Mouse (Mus musculus) thymus, postnatal 4 days (tissue): ENCODE measurements around the gene Spen.
"Not testable (repeated sequence)": the region's sequence is repeated elsewhere in the genome, so short reads cannot be mapped to it uniquely, and the experiment has no call there.

Source experiments
- DNase-seq: peaks from one replicate; pipeline ENCODE4 v3.0.0; 2021

The Spen gene

DNA sequence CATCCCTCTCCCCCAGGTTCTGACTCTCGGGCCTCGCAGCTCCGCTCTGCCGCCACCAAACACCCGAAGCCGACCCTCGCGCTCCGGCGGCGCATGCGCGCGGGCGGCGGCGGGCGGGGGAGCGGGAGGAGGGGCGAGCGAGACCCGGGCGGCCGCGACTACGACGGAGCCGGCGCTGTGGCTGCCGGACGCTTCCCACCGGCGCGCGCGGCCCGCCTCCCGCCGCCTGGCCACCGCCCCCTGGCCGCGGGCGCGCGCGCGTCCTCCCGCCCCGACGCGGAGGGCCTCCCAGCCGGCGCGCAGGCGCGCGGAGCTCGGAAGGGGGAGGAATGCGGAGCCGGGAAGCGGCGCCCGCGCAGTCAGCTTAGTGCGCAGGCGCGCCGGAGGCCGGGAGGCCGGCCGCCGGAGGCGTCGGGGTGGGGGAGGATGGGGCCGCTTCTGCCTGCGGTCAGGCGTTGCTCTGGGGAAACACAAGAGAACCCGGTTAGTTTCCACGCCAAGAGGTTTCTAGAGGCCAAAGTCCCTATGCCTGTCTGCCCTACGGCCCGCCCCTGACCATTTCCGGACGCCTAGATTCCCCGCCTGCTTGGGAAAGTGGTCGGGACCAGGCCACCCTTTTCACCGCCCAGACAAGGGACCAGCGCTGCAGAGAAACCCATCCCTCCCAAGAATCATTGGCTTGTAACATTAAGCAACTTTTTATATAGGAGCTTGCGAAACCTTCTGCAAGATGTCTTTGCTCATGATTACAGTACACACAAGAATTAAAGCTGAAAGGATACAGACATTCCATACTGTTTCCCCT is at the start of gene Spen:
Gene Spen, minus strand, starts transcription at position 190 of the 805 bp plus-strand sequence.
- peak; percentile 94 for DNase-seq

DNA sequence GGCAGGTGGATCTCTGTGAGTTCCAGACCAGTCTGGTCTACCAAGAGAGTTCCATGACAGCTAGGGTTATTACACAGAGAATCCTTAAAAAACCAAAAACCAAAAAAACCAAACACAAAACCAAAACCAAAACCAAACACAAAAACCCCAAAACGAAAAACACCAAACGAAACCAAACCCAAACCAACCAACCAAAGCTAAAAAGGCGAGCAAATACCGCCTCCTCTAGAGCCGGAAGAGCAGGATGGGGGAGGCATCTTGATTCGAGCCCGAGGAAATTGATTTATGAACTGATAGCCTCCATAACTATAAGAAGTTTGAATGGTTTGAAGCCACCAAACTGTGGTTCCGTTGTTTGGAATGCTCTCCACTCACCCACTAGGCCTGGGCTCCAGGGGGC is 45.5 kb upstream of the Spen start:
- DNase-seq, result no peak

DNA sequence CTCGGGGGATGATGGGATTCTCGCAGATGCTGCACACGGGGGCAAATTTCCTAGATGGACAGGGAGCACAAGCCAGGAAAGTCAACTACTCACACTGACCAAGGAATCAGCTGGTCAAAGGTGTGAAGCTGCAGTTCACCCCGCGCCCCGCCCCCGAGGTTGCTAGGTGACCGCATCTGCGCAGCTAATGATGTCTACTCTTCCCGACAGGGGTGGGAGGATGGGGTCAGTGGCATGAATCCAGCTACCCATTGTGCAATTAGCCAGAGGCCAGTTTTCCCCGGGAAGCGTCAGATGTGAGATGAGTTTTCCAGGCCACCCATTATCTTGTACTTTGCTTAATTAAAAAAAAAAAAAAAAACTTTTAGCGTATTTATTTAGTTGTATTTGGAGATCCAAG is 42.7 kb upstream of the Spen start:
- no peak for DNase-seq

GRCm38 (mm10) chr4:141578833-141579232 is 40.4 kb upstream of the Spen start:
- DNase-seq, result no peak

DNA sequence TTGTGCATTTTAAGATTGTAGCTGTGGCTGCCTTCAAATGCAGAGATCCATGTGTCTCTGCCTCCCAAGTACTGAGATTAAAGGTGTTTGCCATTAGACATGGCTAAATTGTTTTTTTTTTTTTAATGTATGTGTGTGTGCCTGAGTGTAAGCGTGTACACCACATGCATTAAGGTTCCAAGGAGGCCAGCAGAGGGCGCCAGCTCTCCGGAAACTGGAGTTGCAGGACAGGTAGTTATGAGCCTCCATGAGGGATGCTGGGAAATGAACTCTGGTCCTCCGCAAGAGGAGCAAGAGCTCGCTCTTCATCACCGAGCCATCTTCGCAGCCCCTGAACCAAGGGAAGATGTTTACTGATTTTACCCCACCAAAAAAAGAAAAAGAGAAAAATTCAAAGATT is 38.5 kb upstream of the Spen start:
- DNase-seq, result peak; percentile 45

DNA sequence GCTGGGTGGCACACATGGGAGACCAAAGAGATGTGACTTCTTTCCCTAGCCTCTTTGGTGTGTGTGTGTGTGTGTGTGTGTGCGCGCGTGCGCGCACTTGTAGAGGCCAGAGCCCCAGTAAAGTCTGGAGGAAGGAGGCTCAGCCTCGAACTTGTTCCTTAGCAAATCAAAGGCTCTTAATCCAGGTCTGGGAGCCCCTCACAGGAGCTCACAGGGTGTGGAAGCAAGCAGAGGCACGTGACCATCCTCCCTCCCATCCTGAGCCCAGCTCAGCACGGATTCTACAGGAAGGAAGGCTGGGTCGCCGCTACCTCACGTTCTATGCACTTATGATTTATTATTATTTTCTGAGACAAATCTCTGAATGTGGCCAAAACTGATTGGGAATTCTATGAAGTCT is 38.0 kb upstream of the Spen start:
- no peak for DNase-seq

DNA sequence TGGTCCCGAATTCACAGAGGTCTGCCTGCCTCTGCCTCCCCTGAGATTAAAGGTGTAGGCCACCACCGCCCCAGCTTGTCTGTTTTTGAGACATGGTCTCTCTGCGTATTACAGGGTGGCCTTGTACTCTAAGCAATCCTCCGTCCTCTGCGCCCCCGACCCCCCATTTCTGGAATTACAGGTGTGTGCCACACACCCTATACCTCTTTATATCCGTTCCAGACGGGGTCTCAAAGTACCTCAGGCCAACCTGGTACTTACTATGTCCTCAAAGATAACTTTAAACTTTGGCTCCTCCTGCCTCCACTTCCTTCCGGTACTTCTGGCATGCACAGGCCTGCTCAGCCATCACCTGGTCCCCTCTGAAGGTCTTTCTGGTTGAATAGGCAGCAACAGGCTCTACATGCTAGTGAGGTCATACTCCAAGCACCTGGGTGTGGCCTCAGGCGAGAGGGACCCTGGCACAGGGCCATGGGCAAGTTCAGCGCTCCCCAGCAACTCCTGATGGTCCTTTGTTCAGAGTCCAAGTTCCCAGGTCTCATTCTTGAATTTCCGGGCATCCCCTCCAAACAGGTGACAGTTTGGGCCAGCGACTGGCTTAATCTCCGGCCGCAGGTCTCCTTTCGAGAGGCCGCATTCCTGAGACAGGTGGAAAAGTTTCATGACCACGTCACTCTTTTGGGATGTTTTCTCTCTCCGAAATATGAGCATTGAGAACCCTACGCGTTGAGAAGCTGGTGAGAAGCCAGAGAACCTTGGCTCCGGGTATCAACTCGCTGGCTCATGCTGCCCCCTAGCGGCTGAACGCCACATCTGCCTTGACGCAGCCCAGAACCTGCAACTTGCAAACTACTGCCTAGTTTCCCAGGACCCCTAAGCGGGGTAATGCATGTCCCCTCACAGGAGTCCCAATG is 36.6 kb upstream of the Spen start:
- DNase-seq, result peak; percentile 95

DNA sequence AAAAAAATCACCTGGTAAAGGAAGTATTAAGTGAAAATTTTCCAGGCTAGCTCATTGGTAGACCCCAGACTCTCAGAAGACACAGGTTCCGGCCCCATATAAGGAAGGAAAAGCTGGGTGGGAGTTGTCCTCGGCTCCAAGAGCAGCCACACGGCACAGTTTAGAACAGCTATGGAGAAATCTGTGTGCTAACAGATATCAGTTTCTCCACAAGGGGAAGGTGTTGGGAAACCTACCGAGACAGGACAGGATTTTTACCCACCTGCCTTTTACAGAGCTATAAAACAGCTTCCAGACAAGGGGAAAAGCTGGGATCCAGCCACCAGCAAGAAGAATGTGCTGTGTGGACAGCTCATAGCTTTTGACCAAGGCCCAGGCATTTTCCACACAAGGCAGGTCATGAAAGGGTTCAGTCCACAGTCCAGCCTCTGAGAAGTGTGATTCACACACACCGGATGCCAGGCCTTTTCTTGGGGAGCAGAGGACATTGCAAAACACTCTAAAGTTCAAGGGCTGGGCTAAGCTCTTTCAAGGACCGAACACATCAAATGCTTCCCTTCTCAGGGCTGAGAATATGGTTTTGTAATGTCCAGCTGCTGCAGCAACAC is 35.1 kb upstream of the Spen start:
- no peak for DNase-seq

DNA sequence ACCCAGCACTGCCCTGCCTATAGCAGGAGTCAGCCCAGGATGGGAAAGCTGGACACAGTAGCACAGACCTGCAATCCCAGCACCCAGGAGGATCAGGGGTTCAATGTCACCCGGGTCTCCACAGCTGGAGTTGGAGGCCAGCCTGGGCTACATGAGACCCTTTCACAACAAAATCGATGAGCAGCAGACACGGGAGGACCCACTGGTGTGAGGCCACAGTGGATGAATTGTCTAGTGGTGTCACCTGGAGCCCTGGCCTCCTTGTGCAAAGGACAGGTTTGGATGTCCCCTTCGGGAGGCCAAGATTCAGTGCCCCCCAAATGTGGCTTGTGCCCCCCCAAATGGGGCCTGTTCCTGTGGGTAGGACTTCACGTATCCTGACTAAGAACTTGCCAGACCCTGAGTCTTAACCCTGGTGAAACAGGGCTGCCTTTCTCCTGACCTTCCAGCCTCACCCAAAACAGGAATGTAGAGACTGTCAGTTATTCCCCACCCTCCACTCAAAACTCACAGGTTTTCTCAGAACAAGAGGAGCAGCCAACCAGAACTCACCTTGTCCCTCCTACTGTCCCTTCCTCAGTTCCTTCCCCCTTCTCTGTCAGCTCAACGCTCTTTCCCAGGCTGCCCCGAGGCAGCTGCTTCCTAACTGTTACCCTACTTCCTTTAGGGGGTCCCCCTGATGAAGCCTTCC is 34.4 kb upstream of the Spen start:
- DNase-seq, result no peak

DNA sequence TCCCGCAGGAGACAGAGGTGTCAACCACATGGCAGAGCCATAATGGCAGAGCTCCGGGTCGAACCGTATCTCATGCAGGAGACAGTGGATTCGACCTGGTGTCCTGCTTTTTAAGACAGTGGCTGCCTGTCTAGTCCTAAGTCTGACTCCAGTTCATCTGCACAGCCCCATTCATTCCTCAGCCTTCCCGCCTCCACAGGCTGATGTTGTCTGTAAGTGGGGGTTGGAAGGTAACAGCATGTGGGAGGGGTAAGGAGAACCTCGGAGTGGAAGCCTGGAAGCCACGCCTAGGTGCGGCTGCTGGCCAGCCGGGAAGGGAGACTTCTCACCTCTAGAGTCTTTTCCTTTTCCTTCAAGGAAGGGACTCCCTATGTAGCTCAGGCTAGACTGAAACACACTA is 33.5 kb upstream of the Spen start:
- DNase-seq, result no peak

DNA sequence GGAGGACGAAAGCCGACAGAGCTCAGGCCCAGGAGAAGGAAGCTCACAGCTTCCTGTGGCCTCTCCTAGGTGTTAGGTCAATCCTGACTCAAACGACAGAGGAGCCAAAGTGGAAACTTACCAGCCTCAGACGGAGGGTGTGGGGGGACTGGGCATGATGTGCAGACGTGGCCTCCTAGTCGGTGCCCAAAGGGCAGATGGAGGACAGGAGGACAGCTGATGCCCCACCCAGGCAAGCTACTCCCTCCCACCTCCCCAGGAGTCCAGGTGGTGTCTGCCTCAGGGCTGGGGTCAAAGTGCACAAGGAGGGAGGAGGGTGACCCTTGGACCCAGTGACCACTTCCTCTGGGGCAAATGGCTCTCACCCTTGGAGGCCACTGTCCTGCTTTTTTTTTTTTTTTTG is 32.9 kb upstream of the Spen start:
- DNase-seq, result no peak

GRCm38 (mm10) chr4:141570821-141571220 is 32.4 kb upstream of the Spen start:
- no peak for DNase-seq

- no peak for DNase-seq
Measured at GRCm38 (mm10) chr4:141570004-141570403, 31.6 kb upstream of the Spen start.

DNA sequence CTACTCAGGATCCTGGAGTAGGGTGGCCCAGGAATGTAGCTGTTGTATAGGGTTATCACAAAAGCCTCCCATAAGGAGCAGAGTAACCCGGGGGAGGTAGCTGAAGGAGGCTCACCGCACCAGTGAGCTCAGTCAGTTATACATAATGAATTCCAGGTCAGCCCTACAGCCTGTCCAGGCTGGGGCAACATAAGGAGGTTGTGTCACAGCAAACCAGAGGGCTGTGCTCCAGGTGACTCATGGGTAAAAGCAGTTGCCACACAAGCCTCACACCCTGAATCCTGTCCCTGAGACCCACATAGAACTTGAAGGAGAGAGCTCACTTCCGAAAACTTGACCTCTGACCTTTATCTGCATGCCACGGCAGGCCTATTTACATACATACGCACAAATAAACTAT is 30.6 kb upstream of the Spen start:
- DNase-seq, result no peak

GRCm38 (mm10) chr4:141567174-141567573 is 28.8 kb upstream of the Spen start:
- DNase-seq, result not testable (repeated sequence)

- no peak for DNase-seq
Measured at GRCm38 (mm10) chr4:141566187-141566586, 27.8 kb upstream of the Spen start.

- no peak for DNase-seq
Measured at GRCm38 (mm10) chr4:141565325-141565724, 26.9 kb upstream of the Spen start.

DNA sequence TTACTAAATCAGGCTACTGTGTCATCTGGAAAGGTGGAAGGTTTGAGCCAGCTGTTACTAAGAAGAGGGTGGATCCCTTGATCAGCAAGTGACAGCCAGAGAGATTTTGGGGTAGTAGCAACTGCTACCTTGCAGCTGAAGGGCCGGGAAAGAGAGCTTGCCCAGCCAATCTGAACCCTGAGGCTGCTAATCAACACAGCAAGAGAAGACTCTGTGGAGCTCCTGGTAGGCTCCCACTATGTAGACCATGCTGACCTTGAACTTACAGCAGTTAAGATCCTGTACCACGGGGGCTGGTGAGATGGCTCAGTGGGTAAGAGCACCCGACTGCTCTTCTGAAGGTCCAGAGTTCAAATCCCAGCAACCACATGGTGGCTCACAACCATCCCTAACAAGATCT is 26.3 kb upstream of the Spen start:
- DNase-seq, result no peak

GRCm38 (mm10) chr4:141564209-141564608 is 25.8 kb upstream of the Spen start:
- DNase-seq, result no peak

- DNase-seq, result no peak
Measured at GRCm38 (mm10) chr4:141562281-141562680, 23.9 kb upstream of the Spen start.

GRCm38 (mm10) chr4:141561331-141561919 is 23.0 kb upstream of the Spen start:
- not testable (repeated sequence) for DNase-seq

DNA sequence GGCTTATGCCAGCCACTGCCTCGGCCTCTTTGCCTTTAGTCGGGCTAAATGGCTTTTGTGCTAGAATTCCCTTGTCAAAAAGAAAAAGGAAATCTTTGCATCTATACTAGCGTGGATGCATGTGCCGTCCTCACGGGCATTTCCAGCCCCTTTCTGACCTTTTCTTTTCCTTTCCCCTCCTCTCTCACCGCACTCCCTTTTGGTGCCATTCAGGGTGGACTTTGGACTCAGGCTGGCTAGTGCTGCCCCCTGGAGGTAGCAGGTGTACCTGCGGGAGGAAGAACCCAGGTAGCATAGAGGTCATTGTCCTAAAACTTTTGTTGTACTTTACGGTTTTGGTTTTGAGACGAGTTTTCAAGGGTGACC is 21.5 kb upstream of the Spen start:
- peak; percentile 91 for DNase-seq
